Mouse (Mus musculus) liver, embryonic 11.5 days (tissue): ENCODE measurements around the gene Inip. TPM values are rescaled to one million over a fixed set of nuclear protein-coding genes. Genes with fewer than 3 reads are reported as not detected.

Source experiments
- ATAC-seq: fragments of 200-750 bp; cut with Nextera tagmentation; replicated peaks from 2 replicates; pipeline ENCODE4 v1.8.0; 2017; ENCODE audit warnings: moderate number of reproducible peaks, mild to moderate bottlenecking, moderate TSS enrichment, moderate library complexity; ENCODE audit not compliant: low FRiP score
- DNase-seq: peaks from one replicate; pipeline ENCODE4 v3.0.0-alpha.2; 2017; ENCODE audit warnings: low spot score
- H3K27ac ChIP-seq: fragments of 300-500 bp; sonication (generic); 2 replicates; pipeline ENCODE4 v1.5.1; 2014; ENCODE audit warnings: mild to moderate bottlenecking, low read depth, low read length, control low read depth
- H3K27me3 ChIP-seq: fragments of 300-500 bp; sonication (generic); replicated peaks from 2 replicates; pipeline ENCODE4 v1.6.1; 2014; ENCODE audit warnings: low read length, mixed read lengths; ENCODE audit not compliant: control insufficient read depth, insufficient read depth
- H3K36me3 ChIP-seq: fragments of 300-500 bp; sonication (generic); 2 replicates; pipeline ENCODE4 v1.6.1; 2014; ENCODE audit warnings: mild to moderate bottlenecking, low read length, moderate library complexity, mixed read lengths; ENCODE audit not compliant: control insufficient read depth, insufficient read depth
- H3K4me1 ChIP-seq: fragments of 300-500 bp; sonication (generic); replicated peaks from 2 replicates; pipeline ENCODE4 v1.6.1; 2014; ENCODE audit warnings: low read length, mixed read lengths; ENCODE audit not compliant: control insufficient read depth, insufficient read depth
- H3K4me2 ChIP-seq: fragments of 300-500 bp; sonication (generic); 2 replicates; pipeline ENCODE4 v1.6.1; 2014; ENCODE audit warnings: mild to moderate bottlenecking, control low read depth, moderate library complexity
- H3K4me3 ChIP-seq: fragments of 300-500 bp; sonication (generic); 2 replicates; pipeline ENCODE4 v1.5.1; 2014; ENCODE audit warnings: low read depth, low read length, control low read depth
- H3K9ac ChIP-seq: fragments of 300-500 bp; sonication (generic); 2 replicates; pipeline ENCODE4 v1.6.1; 2014; ENCODE audit warnings: low read depth, low read length, control low read depth
- H3K9me3 ChIP-seq: fragments of 300-500 bp; sonication (generic); 2 replicates; pipeline ENCODE4 v1.6.1; 2016; ENCODE audit warnings: low read length, inconsistent platforms, mixed read lengths; ENCODE audit not compliant: control insufficient read depth
- WGBS: fragments of 180-500 bp; shearing (Covaris S2); extraction: QIAGEN DNeasy Blood & Tissue Kit; methylation state at CpG from one replicate; pipeline ENCODE4 v1.1.7; 2014; 5-methylcytosine and 5-hydroxymethylcytosine counted together
- polyA plus RNA-seq: library from polyadenylated mRNA; unstranded; fragments of >200 nt; fragmentation: Nextera tagmentation; extraction: Ambion mirVana; gene quantifications from 2 replicates; pipeline ENCODE4 v1.2.1, GENCODE M21; 2014

Gene Inip
- polyA plus RNA-seq, 1 experiment from 2014 or later, result 49.9 TPM

DNA sequence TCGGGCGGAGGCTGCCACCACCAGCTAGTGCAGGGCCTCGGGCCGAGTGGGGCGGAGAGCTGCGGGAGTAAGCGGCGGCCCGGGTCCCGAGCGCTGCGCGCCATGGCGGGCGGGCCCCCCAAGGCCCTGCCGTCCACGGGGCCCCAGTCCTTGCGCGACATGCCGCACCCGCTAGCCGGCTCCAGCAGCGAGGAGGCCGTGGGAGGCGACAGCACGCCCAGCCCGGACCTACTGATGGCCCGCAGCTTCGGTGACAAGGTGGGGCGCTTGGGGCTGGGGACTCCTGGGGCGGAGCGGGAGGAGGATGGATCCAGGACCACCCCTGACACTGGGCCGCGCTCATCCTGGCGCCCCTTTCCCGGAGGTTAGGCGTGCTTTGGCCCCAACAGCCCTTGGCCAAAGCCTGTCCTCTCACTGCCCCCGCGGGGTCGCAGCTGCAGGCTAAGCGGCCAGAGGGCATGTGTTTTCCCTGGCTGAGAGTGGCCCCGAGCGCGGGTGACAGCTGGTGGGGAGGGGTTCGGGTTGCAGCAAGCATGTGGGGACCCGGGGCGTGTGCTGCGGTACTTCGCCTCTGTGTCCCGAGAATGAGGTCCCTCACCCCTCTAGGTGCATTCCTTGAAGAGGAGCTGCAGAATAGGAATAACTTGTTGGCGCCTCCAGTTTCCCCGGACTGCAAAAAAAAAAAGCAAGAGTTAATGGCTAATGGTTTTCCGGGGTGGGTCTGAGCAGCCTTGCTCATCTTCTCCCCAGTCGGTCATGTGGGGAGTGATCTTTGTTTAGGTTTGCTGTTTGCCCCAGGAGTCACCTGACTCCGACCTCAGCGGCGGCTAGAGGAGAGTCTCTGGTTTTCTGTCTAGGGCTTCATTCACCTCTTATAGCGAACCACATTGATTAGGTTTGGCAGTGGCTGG is 4.8 kb upstream of the Inip start:
- under 1% methylated on average over 58 of the region's 58 CpGs for WGBS
- H3K9me3 ChIP-seq, result no peaks in the 10 kb centered on the region
- H3K4me3 ChIP-seq, result peak overlapping the region; percentile 69
- ATAC-seq (peak; percentile 56), DNase-seq (peak; percentile 61)
- peak overlapping the region; percentile 33; the same call in 1 of the 2 replicates for H3K27ac ChIP-seq
- H3K4me2 ChIP-seq, result peak overlapping the region; percentile 99
- no peaks in the 10 kb centered on the region for H3K36me3 ChIP-seq
- H3K4me1 ChIP-seq, result peaks cover 28% of the 10 kb centered on the region
- H3K9ac ChIP-seq, result peak overlapping the region; percentile 64
- H3K27me3 ChIP-seq, result no peaks in the 10 kb centered on the region

DNA sequence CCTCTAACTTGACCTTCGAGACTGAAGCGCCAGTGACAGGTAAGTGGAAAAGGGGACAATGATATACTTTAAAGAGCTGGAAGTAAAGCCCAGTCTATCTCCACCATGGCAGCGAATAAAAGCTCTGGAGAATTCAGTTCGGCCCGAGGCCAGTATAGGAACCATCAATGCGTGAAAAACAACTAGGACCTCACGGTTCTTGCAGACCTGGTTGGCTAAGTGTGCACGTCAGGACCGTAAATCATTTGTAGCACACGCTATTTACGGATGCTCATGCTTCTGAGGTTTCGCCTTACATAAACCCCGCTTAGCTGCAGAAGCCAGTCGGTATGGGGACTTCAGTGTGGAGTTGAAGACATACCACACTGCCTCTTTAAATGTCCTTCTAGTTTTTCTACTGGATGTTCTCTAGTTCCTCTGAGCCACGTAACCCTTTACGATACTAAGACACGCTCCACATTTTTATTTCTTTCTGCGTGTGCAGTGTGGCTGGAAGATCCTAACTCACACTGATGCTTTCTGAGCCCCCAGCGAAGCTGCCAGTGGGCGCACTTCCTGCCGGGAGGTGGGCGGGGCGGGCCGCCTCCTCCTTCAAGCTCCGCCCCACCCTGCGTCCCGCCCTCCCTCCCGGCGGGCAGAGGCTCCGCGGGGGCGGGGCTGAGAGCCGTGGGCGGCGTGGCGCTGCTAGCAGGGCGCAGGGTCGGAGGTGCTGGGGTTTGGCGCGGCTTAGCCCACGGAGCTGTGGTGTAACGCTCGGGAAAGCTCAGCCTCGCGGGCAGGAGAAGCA is 4.0 kb upstream of the Inip start, which contains the start of gene Snx30:
Gene Snx30 (plus strand): TSS at position 660 of the 787 bp plus-strand sequence.
- H3K9ac ChIP-seq, result peak within 1 kb of the TSS; percentile 64
- peak within 1 kb of the TSS; percentile 69 for H3K4me3 ChIP-seq
- ATAC-seq (peak; percentile 87), DNase-seq (peak; percentile 88)
- H3K4me2 ChIP-seq, result peak within 1 kb of the TSS; percentile 99
- peaks cover 28% of the 10 kb centered on the region for H3K4me1 ChIP-seq
- no peaks in the 10 kb centered on the region for H3K36me3 ChIP-seq
- H3K27me3 ChIP-seq, result no peaks in the 10 kb centered on the region
- 6% methylated on average over 45 of the region's 45 CpGs for WGBS
- H3K27ac ChIP-seq, result peak within 1 kb of the TSS; percentile 73
- no peaks in the 10 kb centered on the region for H3K9me3 ChIP-seq

DNA sequence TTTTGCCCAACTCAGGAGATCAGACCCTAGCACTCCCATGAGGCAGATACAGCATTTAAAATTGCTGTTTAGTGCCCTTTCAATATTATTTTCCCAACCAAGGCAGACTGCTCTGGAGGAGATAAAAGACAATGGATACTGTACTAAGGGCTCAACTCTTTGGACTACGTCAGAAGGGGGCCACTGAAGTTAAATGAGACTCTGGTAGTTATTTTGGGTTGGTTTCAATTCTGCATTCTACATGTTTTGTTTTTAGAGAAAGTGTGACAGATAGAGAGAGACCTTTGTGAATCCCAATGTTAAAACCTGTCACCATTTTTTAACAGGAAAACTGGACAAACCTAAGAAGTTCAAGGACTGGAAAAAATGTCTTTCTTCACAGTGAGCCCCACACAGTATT is 3.4 kb upstream of the Inip start:
- Histone ChIP-seq H3K9me3 (no peaks in the 10 kb centered on the region), H3K4me1 (peaks cover 28% of the 10 kb centered on the region), H3K4me3 (peak overlapping the region; percentile 69), H3K36me3 (no peaks in the 10 kb centered on the region), H3K27ac (peak overlapping the region; percentile 73; the same call in 1 of the 2 replicates), H3K27me3 (no peaks in the 10 kb centered on the region), H3K4me2 (peak overlapping the region; percentile 99), H3K9ac (no peak overlapping the region)
- WGBS, result 63% methylated on average over 1 of the region's 1 CpGs
- no peak for ATAC-seq
- no peak for DNase-seq

DNA sequence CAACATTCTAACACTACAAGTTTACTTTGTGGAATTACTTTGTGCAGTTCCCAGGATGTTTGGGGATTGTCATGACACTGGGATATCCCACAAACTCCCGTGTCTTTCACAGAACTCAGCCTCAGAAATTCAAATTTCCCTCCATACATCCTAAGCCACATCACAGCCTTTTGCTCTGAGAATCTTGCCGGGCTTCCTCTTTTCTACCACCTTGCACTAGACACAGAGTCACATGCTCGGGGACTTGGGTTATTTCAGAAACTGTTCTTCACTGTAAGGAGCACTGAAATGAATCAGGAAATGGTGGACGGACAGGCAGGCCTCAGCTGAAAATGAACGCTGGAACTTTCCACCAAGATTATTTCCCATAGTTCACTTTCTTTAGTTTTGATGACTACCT is 2.0 kb upstream of the Inip start:
- WGBS, result 44% methylated on average over 5 of the region's 5 CpGs
- H3K4me2 ChIP-seq, result no peak overlapping the region
- no peak overlapping the region for H3K4me3 ChIP-seq
- H3K9me3 ChIP-seq, result no peaks in the 10 kb centered on the region
- peak overlapping the region; percentile 66 for H3K27ac ChIP-seq
- no peaks in the 10 kb centered on the region for H3K36me3 ChIP-seq
- DNase-seq (no peak), ATAC-seq (no peak)
- no peaks in the 10 kb centered on the region for H3K27me3 ChIP-seq
- H3K4me1 ChIP-seq, result peaks cover 28% of the 10 kb centered on the region
- H3K9ac ChIP-seq, result no peak overlapping the region

DNA sequence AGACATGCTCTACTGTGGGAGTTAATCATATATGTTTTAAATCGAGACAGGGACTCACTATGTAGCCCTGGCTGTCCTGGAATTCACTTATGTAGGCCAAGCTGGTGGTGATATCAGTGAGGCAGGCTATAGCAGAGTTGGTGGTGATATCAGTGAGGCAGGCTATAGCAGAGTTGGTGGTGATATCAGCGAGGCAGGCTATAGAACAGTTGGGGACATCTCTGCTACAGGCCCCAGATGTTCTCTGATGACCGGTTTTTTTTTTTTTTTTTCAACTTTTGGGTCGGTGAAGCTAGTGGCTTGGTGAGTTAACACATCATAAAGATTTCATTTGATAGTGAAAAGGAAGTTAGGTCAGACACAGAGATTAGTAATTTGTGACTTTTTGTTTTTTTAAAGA is 1.4 kb upstream of the Inip start:
- 21% methylated on average over 4 of the region's 4 CpGs for WGBS
- H3K36me3 ChIP-seq, result no peaks in the 10 kb centered on the region
- ATAC-seq (peak; percentile 85), DNase-seq (no peak)
- H3K9me3 ChIP-seq, result no peaks in the 10 kb centered on the region
- no peaks in the 10 kb centered on the region for H3K27me3 ChIP-seq
- peak overlapping the region; percentile 66; the same call in 1 of the 2 replicates for H3K27ac ChIP-seq
- H3K4me2 ChIP-seq, result no peak overlapping the region
- H3K4me1 ChIP-seq, result peaks cover 28% of the 10 kb centered on the region
- H3K9ac ChIP-seq, result no peak overlapping the region
- H3K4me3 ChIP-seq, result no peak overlapping the region

DNA sequence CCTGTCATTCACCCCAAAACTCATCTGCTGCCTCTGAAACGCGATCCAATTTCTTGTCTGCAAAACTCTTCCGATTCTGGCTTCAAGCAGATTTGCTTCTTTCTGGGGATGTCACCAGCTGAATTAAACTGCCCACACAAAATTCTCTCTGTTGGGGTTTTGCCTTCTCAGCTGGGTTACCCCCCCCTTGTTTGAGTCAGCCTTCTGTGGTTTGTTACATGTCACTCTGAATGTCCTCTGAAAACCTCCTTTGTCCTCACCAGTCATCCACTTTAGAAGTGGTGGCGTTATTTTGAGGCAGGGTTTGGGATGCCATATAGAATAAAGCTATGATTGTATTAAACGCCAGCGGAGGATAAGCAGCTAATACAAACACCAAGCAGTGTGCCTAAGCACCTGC is 718 bp upstream of the Inip start:
- 84% methylated on average over 6 of the region's 6 CpGs for WGBS
- Histone ChIP-seq H3K36me3 (no peaks in the 10 kb centered on the region), H3K4me3 (no peak overlapping the region), H3K9me3 (no peaks in the 10 kb centered on the region), H3K4me2 (no peak overlapping the region), H3K4me1 (peaks cover 25% of the 10 kb centered on the region), H3K9ac (no peak overlapping the region), H3K27me3 (no peaks in the 10 kb centered on the region), H3K27ac (peak overlapping the region; percentile 53; the same call in 1 of the 2 replicates)
- ATAC-seq (no peak), DNase-seq (no peak)

DNA sequence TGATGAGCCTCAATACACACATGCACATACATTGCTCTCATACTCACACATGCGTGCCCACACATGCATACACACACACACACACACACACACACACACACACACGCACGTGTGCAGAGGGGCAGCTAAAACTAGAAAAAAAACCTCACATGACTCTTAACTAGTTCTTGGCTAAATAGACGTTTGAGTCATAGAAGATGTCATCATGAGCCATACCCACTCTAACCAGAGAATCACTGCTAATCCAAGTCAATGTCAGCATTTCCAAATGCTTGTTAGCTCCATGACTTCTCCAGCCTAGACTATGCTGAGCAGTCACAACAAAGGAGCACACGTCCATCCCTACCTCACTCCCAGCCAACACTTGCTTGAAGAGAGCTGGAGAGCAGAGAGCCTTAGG is 1.2 kb downstream of the Inip start:
- no peak overlapping the region for H3K27ac ChIP-seq
- no peak overlapping the region for H3K9ac ChIP-seq
- no peak overlapping the region for H3K4me2 ChIP-seq
- no peaks in the 10 kb centered on the region for H3K9me3 ChIP-seq
- WGBS, result 86% methylated on average over 5 of the region's 5 CpGs
- ATAC-seq (no peak), DNase-seq (no peak)
- H3K4me3 ChIP-seq, result no peak overlapping the region
- no peaks in the 10 kb centered on the region for H3K27me3 ChIP-seq
- H3K4me1 ChIP-seq, result peaks cover 18% of the 10 kb centered on the region
- no peaks in the 10 kb centered on the region for H3K36me3 ChIP-seq

DNA sequence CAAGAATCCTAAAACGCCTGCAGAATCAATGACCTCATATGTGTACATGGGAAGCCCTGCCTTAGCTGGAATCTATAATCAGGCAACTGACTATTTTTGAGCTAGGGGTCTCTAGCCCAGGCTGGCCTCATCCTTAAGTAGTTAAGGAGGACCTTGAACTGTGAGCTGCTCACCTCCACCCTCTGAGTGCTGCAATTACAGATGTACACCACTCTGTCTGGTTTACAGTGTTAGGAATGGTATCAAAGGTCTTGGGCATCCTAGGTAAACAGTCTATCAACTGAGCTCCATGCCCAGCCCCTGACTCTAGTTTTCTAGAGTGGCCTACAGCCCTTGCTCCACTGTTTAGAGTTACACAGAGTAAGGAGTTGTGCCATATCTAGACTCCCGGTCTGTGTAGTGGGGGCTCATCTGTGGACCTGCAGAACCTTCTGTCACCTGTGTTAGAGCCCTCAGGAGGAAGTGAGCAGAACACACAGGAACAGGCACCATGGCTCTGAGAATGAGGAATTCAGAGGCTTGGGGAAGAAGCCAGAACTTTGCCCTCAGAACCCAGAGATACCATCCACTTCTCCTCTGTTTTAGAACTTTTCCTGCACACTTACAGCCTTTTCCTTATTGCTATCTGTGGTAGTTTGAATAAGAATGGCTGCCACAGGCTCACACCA is 5.5 kb downstream of the Inip start:
- Histone ChIP-seq H3K9ac (no peak overlapping the region), H3K4me2 (no peak overlapping the region), H3K36me3 (no peaks in the 10 kb centered on the region), H3K9me3 (no peaks in the 10 kb centered on the region), H3K27ac (no peak overlapping the region), H3K4me3 (no peak overlapping the region), H3K27me3 (no peaks in the 10 kb centered on the region), H3K4me1 (no peaks in the 10 kb centered on the region)
- no peak for DNase-seq
- no peak for ATAC-seq
- 62% methylated on average over 2 of the region's 2 CpGs for WGBS
